Mouse (Mus musculus) MEL (cell line): ENCODE data around the gene Hoxc5. TPM values are rescaled to one million over a fixed set of nuclear protein-coding genes. Genes with fewer than 3 reads are reported as not detected.

ENCODE experiments used
- DNase-seq: peaks from one replicate; pipeline ENCODE4 v3.0.0; 2011; ENCODE audit warnings: low read depth, low spot score
- H3K27ac ChIP-seq: 2 replicates; pipeline ENCODE4 v1.5.1; 2012; ENCODE audit warnings: low read depth, mild to moderate bottlenecking, control low read depth, low read length, moderate library complexity; ENCODE audit not compliant: control insufficient read depth
- H3K27me3 ChIP-seq, 2 experiments: fragments of 150-350 bp in 1 of 2; sonication (generic) in 1 of 2; 2 replicates each; pipeline ENCODE4 v1.6.1; 2012; ENCODE audit warnings: low read length in 2 of 2, mild to moderate bottlenecking in 2 of 2, improper control_type of control experiment in 1 of 2, moderate library complexity in 1 of 2; ENCODE audit not compliant: insufficient read depth in 2 of 2, control insufficient read depth in 1 of 2
- H3K36me3 ChIP-seq, 2 experiments: 2 replicates each; pipeline ENCODE4 v1.6.1; 2012 to 2014; ENCODE audit warnings: low read length in 2 of 2, improper control_type of control experiment in 1 of 2, inconsistent platforms in 1 of 2, mild to moderate bottlenecking in 1 of 2; ENCODE audit not compliant: insufficient read depth in 2 of 2, control insufficient read depth in 1 of 2
- H3K4me1 ChIP-seq, 2 experiments: fragments of 150-350 bp in 1 of 2; sonication (generic) in 1 of 2; 2 replicates each; pipeline ENCODE4 v1.6.1; 2012; ENCODE audit warnings: low read length in 2 of 2, improper control_type of control experiment in 1 of 2, mild to moderate bottlenecking in 1 of 2; ENCODE audit not compliant: insufficient read depth in 2 of 2, control insufficient read depth in 1 of 2
- H3K4me3 ChIP-seq, 2 experiments: fragments of 150-350 bp in 1 of 2; sonication (generic) in 1 of 2; 2 replicates each; pipeline ENCODE4 v1.5.1; 2012; ENCODE audit warnings: low read depth in 2 of 2, low read length in 2 of 2, mild to moderate bottlenecking in 2 of 2, moderate library complexity in 2 of 2, control low read depth in 1 of 2, improper control_type of control experiment in 1 of 2; ENCODE audit not compliant: control insufficient read depth in 1 of 2, insufficient read depth in 1 of 2
- H3K79me2 ChIP-seq: 2 replicates; pipeline ENCODE4 v1.6.1; 2012; ENCODE audit warnings: mild to moderate bottlenecking, low read length, moderate library complexity; ENCODE audit not compliant: control insufficient read depth, poor library complexity, insufficient read depth
- H3K9ac ChIP-seq: 2 replicates; pipeline ENCODE4 v1.6.1; 2012; ENCODE audit warnings: low read depth, mild to moderate bottlenecking, control low read depth, low read length, moderate library complexity; ENCODE audit not compliant: control insufficient read depth, poor library complexity, severe bottlenecking
- H3K9me3 ChIP-seq: fragments of 150-350 bp; sonication (generic); replicated peaks from 2 replicates; pipeline ENCODE4 v1.6.1; 2012; ENCODE audit warnings: mild to moderate bottlenecking, low read length, improper control_type of control experiment, moderate library complexity; ENCODE audit not compliant: insufficient read depth
- BHLHE40 ChIP-seq: IDR thresholded peaks from 2 replicates; pipeline ENCODE4 v1.6.1; 2012; ENCODE audit warnings: low read depth, mild to moderate bottlenecking, inconsistent platforms, low read length, improper control_type of control experiment, borderline replicate concordance
- CHD1 ChIP-seq: IDR thresholded peaks from 2 replicates; pipeline ENCODE4 v1.6.1; 2012; ENCODE audit warnings: low read depth, mild to moderate bottlenecking, inconsistent platforms, low read length, improper control_type of control experiment
- CHD2 ChIP-seq: IDR thresholded peaks from 2 replicates; pipeline ENCODE4 v1.6.1; 2011; ENCODE audit warnings: low read length, improper control_type of control experiment
- CTCF ChIP-seq, 3 experiments: IDR thresholded peaks in 2 of 3; conservative IDR thresholded peaks in 1 of 3; 2 replicates each; pipeline ENCODE4 v1.5.1; 2011 to 2012; ENCODE audit warnings: low read length in 3 of 3, low read depth in 2 of 3, mild to moderate bottlenecking in 2 of 3, improper control_type of control experiment in 1 of 3, inconsistent platforms in 1 of 3, mixed read lengths in 1 of 3, moderate library complexity in 1 of 3; ENCODE audit not compliant: control insufficient read depth in 1 of 3, insufficient read depth in 1 of 3, poor library complexity in 1 of 3, severe bottlenecking in 1 of 3
- E2F4 ChIP-seq: IDR thresholded peaks from 2 replicates; pipeline ENCODE4 v1.6.1; 2011; ENCODE audit warnings: low read depth, low read length, improper control_type of control experiment, borderline replicate concordance
- EP300 ChIP-seq, 2 experiments: IDR thresholded peaks; 2 replicates each; pipeline ENCODE4 v1.6.1; 2011; ENCODE audit warnings: improper control_type of control experiment in 2 of 2, low read length in 2 of 2, low read depth in 1 of 2, mild to moderate bottlenecking in 1 of 2
- ETS1 ChIP-seq: IDR thresholded peaks from 2 replicates; pipeline ENCODE4 v1.6.1; 2012; ENCODE audit warnings: low read depth, mild to moderate bottlenecking, inconsistent platforms, low read length, improper control_type of control experiment, moderate library complexity
- GATA1 ChIP-seq: IDR thresholded peaks from 2 replicates; pipeline ENCODE4 v1.6.1; 2011; ENCODE audit warnings: low read depth, low read length, improper control_type of control experiment
- JUND ChIP-seq: IDR thresholded peaks from 2 replicates; pipeline ENCODE4 v1.6.1; 2011; ENCODE audit warnings: low read depth, mild to moderate bottlenecking, improper control_type of control experiment, low read length
- MAFK ChIP-seq: IDR thresholded peaks from 2 replicates; pipeline ENCODE4 v1.6.1; 2011; ENCODE audit warnings: low read depth, mild to moderate bottlenecking, low read length, improper control_type of control experiment, borderline replicate concordance
- MAZ ChIP-seq: IDR thresholded peaks from 2 replicates; pipeline ENCODE4 v1.6.1; 2012; ENCODE audit warnings: low read depth, mild to moderate bottlenecking, inconsistent platforms, low read length, improper control_type of control experiment
- MXI1 ChIP-seq: IDR thresholded peaks from 2 replicates; pipeline ENCODE4 v1.6.1; 2011; ENCODE audit warnings: mild to moderate bottlenecking, low read depth, low read length, improper control_type of control experiment
- MYC ChIP-seq: IDR thresholded peaks from 2 replicates; pipeline ENCODE4 v1.6.1; 2011; ENCODE audit warnings: low read depth, mild to moderate bottlenecking, low read length, improper control_type of control experiment, moderate library complexity
- NELFE ChIP-seq: IDR thresholded peaks from 2 replicates; pipeline ENCODE4 v1.6.1; 2011; ENCODE audit warnings: low read depth, low read length, improper control_type of control experiment
- NRF1 ChIP-seq: IDR thresholded peaks from 2 replicates; pipeline ENCODE4 v1.6.1; 2014; ENCODE audit warnings: low read depth, mild to moderate bottlenecking, inconsistent platforms, low read length, improper control_type of control experiment, moderate library complexity; ENCODE audit not compliant: poor library complexity, insufficient read depth, severe bottlenecking
- POLR2A ChIP-seq, 2 experiments: IDR thresholded peaks; 2 replicates each; pipeline ENCODE4 v1.6.1; 2011 to 2012; ENCODE audit warnings: low read length in 2 of 2, mild to moderate bottlenecking in 2 of 2, control low read depth in 1 of 2, improper control_type of control experiment in 1 of 2, low read depth in 1 of 2, moderate library complexity in 1 of 2; ENCODE audit not compliant: control insufficient read depth in 1 of 2, insufficient read depth in 1 of 2, poor library complexity in 1 of 2
- SMC3 ChIP-seq: IDR thresholded peaks from 2 replicates; pipeline ENCODE4 v1.6.1; 2011; ENCODE audit warnings: low read depth, low read length, improper control_type of control experiment
- TAL1 ChIP-seq: IDR thresholded peaks from 2 replicates; pipeline ENCODE4 v1.6.1; 2012; ENCODE audit warnings: mild to moderate bottlenecking, inconsistent platforms, low read length, moderate library complexity, mixed read lengths
- TBP ChIP-seq: IDR thresholded peaks from 2 replicates; pipeline ENCODE4 v1.8.0; 2011; ENCODE audit warnings: low read depth, low read length, improper control_type of control experiment
- ZMIZ1 ChIP-seq: IDR thresholded peaks from 2 replicates; pipeline ENCODE4 v1.6.1; 2012; ENCODE audit warnings: low read depth, mild to moderate bottlenecking, inconsistent platforms, low read length, improper control_type of control experiment, moderate library complexity
- polyA plus RNA-seq, 2 experiments: library from polyadenylated mRNA; stranded (reverse) in 1 of 2; unstranded in 1 of 2; fragments of >175 nt in 1 of 2; fragments of >200 nt in 1 of 2; gene quantifications; 2 replicates each; pipeline versions ENCODE4 v1.2.1 to v1.2.4; 2012; ENCODE audit warnings: low replicate concordance in 2 of 2, low read depth in 1 of 2; ENCODE audit not compliant: insufficient read length in 2 of 2, insufficient read depth in 1 of 2, missing spikeins in 1 of 2
- total RNA-seq: library from RNA; depleted of rRNA; stranded (reverse); fragments of 300-350 nt; gene quantifications from 2 replicates; pipeline ENCODE4 v1.2.3, GENCODE M21; 2012

Hoxc5 gene
- total and polyA plus RNA-seq, 3 experiments = 0.46 to 3.0 TPM; not detected in 1

- Histone ChIP-seq H3K9me3 (no peaks in the 10 kb centered on the region), H3K27ac (no peak overlapping the region), H3K36me3 (no peaks in the 10 kb centered on the region), H3K27me3 (peaks cover 8 to 25% of the 10 kb centered on the region in 2 experiments), H3K4me3 (no peak overlapping the region), H3K4me1 (no peaks in the 10 kb centered on the region), H3K9ac (no peak overlapping the region), H3K79me2 (no peaks in the 10 kb centered on the region)
- no peak for DNase-seq
- TF ChIP-seq MAZ (no peak), NELFE (no peak), CTCF (IDR thresholded peaks at IDR 0.05 in 2 of 3, conservative IDR thresholded peaks at IDR 0.05 in 1 of 3; ENCODE audit: control insufficient read depth in 1 of 3, insufficient read depth in 1 of 3, low read depth in 2 of 3, low read length in 3 of 3, poor library complexity in 1 of 3, severe bottlenecking in 1 of 3) (no peak), BHLHE40 (no peak), E2F4 (no peak), EP300 (IDR thresholded peaks at IDR 0.05; ENCODE audit: low read depth in 1 of 2, low read length in 2 of 2) (no peak), TAL1 (no peak), ZMIZ1 (no peak), MYC (no peak), MXI1 (no peak), GATA1 (no peak), CHD2 (no peak), POLR2A (IDR thresholded peaks at IDR 0.05; ENCODE audit: control insufficient read depth in 1 of 2, insufficient read depth in 1 of 2, low read depth in 1 of 2, low read length in 2 of 2, poor library complexity in 1 of 2) (no peak), SMC3 (no peak), CHD1 (no peak), JUND (no peak), TBP (no peak), ETS1 (no peak), NRF1 (no peak), MAFK (no peak)
Measured at GRCm38 (mm10) chr15:102918611-102919265, 48.5 kb upstream of the Hoxc5 start.

- Histone ChIP-seq H3K79me2 (no peaks in the 10 kb centered on the region), H3K36me3 (no peaks in the 10 kb centered on the region), H3K27ac (no peak overlapping the region)
- no peak for DNase-seq
- no peak for TF ChIP-seq CHD1
- TF ChIP-seq JUND = no peak
- TF ChIP-seq, all 39 proteins: peak for 0
- H3K4me1 ChIP-seq = no peaks in the 10 kb centered on the region
- H3K9ac ChIP-seq = no peak overlapping the region
- H3K27me3 ChIP-seq = peaks cover 8 to 21% of the 10 kb centered on the region in 2 experiments
- no peaks in the 10 kb centered on the region for H3K9me3 ChIP-seq
- H3K4me3 ChIP-seq = no peak overlapping the region
Measured at GRCm38 (mm10) chr15:102919336-102920180, 47.7 kb upstream of the Hoxc5 start.
